Mouse (Mus musculus): ENCODE results near the gene Slco4a1.

The Slco4a1 gene

GRCm38 (mm10) chr2:180508455-180509115, 52.5 kb downstream of the Slco4a1 start:
- DNase-seq: no peak

- no peak for DNase-seq
Measured at GRCm38 (mm10) chr2:180510867-180511266, 54.8 kb downstream of the Slco4a1 start.

GRCm38 (mm10) chr2:180511875-180512661, 56.0 kb downstream of the Slco4a1 start:
- no peak for DNase-seq

GRCm38 (mm10) chr2:180513019-180513418, 57.0 kb downstream of the Slco4a1 start:
- DNase-seq: no peak

- no peak for DNase-seq
Measured at GRCm38 (mm10) chr2:180513835-180514234, 57.8 kb downstream of the Slco4a1 start.

GRCm38 (mm10) chr2:180521437-180522221, 65.6 kb downstream of the Slco4a1 start:
- DNase-seq: no peak

GRCm38 (mm10) chr2:180522825-180523224, 66.8 kb downstream of the Slco4a1 start:
- DNase-seq: no peak
